Mouse (Mus musculus): ENCODE results near the gene Ndufa4.
"Not testable (repeated sequence)": the region's sequence is repeated elsewhere in the genome, so short reads cannot be mapped to it uniquely, and the experiment has no call there.

Gene Ndufa4

DNA sequence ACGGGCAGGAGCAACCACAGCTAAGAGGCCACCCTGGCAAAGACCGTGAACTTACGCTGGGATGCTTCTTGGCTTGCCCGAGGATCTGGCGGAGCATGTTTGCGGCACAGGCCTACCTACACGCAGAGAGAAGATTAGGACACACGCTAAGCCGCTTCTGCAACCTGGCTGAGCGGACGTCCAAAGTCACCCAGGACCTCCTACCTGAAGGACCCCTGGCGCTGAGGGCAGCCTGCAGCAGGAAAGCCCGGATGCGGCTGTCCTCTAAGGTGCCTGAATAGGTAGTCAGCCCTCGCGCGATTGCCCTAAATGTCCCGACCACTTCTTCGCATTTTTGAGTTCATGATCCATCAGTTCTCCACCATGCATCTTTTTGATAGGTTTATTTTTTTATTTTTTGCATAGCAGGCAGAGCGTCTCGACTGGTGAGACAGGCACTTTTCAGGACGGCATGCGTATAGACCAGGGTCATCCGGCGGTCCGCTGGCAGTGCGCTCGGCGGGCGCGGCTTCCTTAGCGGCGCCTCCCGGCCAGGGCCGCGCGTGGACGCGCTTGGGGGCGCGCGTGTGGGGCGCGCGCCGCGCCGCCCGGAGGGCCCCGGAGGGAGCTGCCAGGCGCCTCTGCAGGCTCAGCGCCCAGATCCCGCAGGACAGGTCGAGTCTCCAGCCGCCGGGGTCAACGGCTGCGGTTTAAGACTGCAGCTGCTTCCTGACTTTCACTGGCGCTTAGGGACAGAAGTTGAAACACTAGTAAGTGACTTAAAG, at the start of gene Ndufa4, which contains the start of gene Phf14:
Ndufa4 (minus strand) TSS at position 229 of the 764 bp plus-strand sequence.
Phf14 (plus strand) TSS at position 541 of the 764 bp plus-strand sequence.
- peak; percentile 92 for DNase-seq (ENCODE audit: low spot score in 2 of 2)

DNA sequence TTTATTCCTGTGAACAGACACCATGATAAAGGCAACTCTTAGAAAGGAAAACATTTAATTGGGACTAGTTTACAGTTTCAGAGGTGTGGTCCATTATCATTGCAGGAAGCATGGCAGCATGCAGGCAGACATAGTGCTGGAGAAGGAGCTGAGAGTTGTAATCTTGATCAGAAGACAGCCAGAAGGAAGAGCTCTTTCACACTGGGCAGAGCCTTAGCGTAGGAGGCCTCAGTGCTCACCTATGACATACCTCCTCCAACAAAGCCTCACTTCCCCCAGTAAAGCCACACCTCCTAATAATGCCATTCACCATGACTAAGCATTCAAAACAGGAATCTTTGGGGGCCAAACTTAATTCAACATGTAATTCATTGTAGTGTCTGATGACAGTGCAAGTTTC, 40.8 kb upstream of the Ndufa4 start:
- no peak for DNase-seq (ENCODE audit: low spot score in 2 of 2)

GRCm38 (mm10) chr6:11942089-11942488, 34.8 kb upstream of the Ndufa4 start:
- DNase-seq (ENCODE audit: low spot score in 2 of 2) = no peak

DNA sequence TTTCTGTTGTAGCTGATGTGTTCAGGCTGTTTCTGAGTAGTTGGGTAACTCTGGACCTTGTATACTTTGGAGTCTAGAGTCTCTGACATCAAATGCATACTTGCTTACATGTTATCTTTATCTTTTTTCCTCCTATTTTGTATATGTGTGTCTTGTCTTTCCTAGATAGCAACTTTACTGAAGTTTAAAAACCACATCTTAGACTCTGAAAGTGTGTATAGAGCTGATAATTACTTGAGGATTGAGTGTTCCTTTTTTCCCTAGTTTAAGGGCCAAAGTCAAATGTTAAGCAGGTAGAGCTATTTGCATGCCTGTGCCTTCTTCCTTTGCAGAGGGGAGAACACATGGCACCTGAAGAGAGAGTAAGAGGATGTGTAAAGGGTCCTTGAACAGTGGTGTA, 33.6 kb upstream of the Ndufa4 start:
- DNase-seq (ENCODE audit: low spot score in 2 of 2) = no peak

DNA sequence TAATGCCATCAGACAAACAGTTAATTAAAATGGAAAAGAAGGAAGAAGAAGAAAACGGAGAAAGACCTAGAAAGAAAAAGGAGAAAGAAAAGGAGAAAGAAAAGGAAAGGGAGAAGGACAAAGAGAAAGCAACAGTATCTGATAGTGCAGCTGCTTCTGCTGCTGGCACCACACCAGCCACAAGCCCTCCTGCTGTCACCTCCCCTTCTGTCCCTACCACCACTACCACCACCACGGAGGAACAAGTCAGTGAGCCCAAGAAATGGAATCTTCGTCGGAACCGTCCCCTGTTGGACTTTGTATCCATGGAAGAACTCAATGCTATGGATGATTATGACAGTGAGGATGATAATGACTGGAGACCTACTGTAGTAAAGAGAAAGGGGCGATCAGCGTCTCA, 26.1 kb upstream of the Ndufa4 start:
- DNase-seq (ENCODE audit: low spot score in 2 of 2) = no peak

- DNase-seq (ENCODE audit: low spot score in 2 of 2) = no peak
Measured at GRCm38 (mm10) chr6:11927485-11927884, 20.2 kb upstream of the Ndufa4 start.

DNA sequence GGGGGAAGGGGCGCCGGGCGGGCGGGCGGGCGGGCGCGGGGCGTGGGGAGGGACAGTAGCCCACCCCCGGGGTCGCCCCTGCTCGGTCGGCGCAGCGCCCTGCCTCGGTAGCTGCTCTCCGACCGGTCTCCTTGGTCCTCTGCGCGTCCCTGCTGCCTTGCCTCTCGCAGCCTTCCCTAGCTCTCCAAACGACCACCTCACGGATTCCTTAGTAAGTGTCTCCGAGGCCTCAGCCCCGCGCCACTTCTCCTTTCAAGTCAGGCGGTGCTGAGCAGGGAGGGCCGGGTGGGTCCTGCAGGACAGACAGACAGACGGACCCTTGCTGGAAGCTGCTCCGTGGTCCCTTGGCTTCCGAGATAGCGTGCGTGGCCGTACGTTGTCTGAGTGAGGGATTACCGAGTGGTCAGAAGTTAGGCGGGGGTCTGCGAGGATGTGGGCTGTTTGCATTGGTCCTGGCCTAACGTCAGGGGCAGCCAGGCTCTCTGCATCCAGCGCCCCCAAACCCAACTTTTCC, 18.8 kb upstream of the Ndufa4 start:
- DNase-seq (ENCODE audit: low spot score in 2 of 2) = peak in 1 of 2 experiments; percentile 18

DNA sequence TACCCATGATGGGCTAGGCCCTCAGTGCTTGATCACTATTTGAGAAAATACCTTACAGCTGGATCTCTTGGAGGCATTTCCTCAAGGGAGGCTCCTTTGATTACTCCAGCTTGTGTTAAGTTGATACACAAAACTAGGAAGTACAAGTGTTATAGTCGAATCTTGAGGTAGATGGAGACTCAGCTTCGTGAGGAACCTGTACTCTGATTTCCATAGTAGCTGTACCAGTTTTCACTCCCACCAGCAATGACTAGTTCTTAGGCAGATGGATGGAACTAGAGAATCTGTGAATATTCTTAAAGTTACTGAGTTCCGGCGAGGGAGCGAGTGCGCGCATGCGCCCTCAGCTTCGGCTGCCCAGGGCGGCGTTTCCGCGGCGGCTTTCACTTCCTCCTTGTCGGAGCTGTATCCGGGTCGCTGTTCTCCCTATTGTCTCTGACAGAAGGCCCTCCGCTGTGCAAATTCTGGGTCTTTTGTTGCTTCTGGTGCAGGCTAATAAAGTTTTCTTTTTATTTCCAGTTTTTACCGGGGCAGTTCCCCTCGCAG, 18.3 kb upstream of the Ndufa4 start:
- DNase-seq (ENCODE audit: low spot score in 2 of 2) = peak; percentile 66 to 84

DNA sequence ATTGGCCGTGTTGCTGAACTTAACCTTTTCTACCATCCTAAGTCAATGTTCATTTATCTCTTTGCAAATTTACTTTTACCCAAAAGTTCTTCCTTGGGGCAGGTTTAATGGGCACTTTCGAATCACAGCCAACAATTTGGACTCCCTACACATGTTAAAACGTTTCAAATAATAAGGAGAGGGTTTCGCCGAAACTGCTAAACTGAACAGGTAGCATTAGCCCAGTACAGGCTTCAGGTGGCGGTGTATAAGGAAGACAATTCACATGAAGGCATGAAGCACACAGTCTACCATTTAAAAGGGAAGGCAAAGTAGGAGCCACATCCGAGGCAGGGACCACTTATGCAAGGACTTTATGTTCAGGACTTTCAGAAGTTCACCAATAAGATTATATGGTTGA, 873 bp upstream of the Ndufa4 start:
- no peak for DNase-seq (ENCODE audit: low spot score in 2 of 2)

DNA sequence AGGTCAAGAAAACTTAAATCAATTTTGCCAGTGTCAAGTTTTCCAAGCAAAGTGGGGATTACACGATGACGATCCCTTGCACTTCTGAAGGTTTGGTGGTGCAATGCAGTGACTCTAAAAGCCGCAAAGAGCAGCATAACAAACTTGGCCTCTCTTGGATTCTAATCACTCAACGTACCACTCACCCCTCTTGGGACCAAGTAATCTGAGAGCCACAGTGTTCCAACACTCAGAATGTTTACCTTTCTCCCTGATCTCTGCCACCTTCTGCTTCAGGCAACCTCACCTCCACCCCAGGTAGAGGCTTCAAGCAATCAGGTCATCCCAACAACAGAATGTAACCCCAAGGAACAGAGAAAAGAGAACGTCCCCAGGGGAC, 418 bp downstream of the Ndufa4 start:
- DNase-seq (ENCODE audit: low spot score in 2 of 2) = no peak

- DNase-seq (ENCODE audit: low spot score in 2 of 2) = no peak
Measured at GRCm38 (mm10) chr6:11900809-11901310, 6.4 kb downstream of the Ndufa4 start.

DNA sequence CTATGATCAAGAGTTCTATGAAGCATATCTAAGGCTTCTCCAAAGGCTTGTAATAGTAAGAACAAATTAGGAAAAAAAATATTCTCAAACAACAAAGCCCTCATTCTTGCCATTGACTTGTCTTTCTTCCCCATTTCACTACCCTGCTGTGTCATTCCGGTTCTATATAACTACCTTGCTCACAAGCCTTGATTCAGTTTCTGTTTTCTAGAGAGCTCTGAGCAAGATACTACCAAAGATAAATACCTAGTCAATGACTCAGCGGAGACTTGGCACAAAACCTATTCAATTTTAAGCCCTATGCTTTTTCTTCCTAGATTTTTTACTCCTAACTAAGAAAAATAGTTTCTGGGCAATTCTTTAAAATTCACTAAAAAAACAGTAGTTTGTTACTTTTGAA, 31.9 kb downstream of the Ndufa4 start:
- DNase-seq (ENCODE audit: low spot score in 2 of 2) = not testable (repeated sequence)
